Mouse (Mus musculus) cerebellum, postnatal 36 days (tissue): ENCODE measurements at regions not wholly inside any gene's neighbourhood (a gene's known extent, or its start where the extent isn't known, plus 50 kb on each side); places are given as distances from the start of the nearest gene placed in this dataset.

Experiments used
- DNase-seq, 2 experiments: peaks; one replicate each; pipeline ENCODE4 v3.0.0; 2021 to 2022; ENCODE audit warnings: mixed read lengths in 2 of 2

- no peak for DNase-seq
These were observed 113.2 kb upstream of the Gm17509 start for GRCm38 (mm10) chr13:117334125-117334524.

GRCm38 (mm10) chr13:117334539-117334938, 113.7 kb upstream of the Gm17509 start:
- no peak for DNase-seq

- DNase-seq, result no peak
These were observed 160.3 kb upstream of the Gm17509 start for GRCm38 (mm10) chr13:117381086-117381595.

GRCm38 (mm10) chr13:117383480-117384137, 162.7 kb upstream of the Gm17509 start:
- DNase-seq, result no peak

- DNase-seq, result no peak
These were observed 169.4 kb upstream of the Gm17509 start for GRCm38 (mm10) chr13:117390287-117390686.

- no peak for DNase-seq
These were observed 172.6 kb upstream of the Gm17509 start for GRCm38 (mm10) chr13:117393488-117393887.

GRCm38 (mm10) chr13:117401245-117401644, 180.4 kb upstream of the Gm17509 start:
- DNase-seq, result no peak

- DNase-seq, result no peak
These were observed 189.1 kb upstream of the Gm17509 start for GRCm38 (mm10) chr13:117409940-117410339.

- no peak for DNase-seq
These were observed 188.5 kb upstream of the Hcn1 start for GRCm38 (mm10) chr13:117413616-117414015.

- no peak for DNase-seq
These were observed 178.6 kb upstream of the Hcn1 start for GRCm38 (mm10) chr13:117423558-117423957.

GRCm38 (mm10) chr13:117425015-117425414, 177.1 kb upstream of the Hcn1 start:
- no peak for DNase-seq

- no peak for DNase-seq
These were observed 134.7 kb upstream of the Hcn1 start for GRCm38 (mm10) chr13:117467407-117467806.

- DNase-seq, result no peak
These were observed 129.4 kb upstream of the Hcn1 start for GRCm38 (mm10) chr13:117472726-117473125.

GRCm38 (mm10) chr13:117482624-117483023, 119.5 kb upstream of the Hcn1 start:
- no peak for DNase-seq

- DNase-seq, result no peak
These were observed 93.4 kb upstream of the Hcn1 start for GRCm38 (mm10) chr13:117508746-117509145.

GRCm38 (mm10) chr13:117550108-117550507, 52.0 kb upstream of the Hcn1 start:
- DNase-seq, result peak; percentile 61 to 63
